Mouse (Mus musculus) layer of hippocampus, adult 9-11 months (tissue): ENCODE data around the gene Gcfc2.

Experiments
- DNase-seq: peaks from one replicate; pipeline ENCODE4 v3.0.0; 2022

The Gcfc2 gene

DNA sequence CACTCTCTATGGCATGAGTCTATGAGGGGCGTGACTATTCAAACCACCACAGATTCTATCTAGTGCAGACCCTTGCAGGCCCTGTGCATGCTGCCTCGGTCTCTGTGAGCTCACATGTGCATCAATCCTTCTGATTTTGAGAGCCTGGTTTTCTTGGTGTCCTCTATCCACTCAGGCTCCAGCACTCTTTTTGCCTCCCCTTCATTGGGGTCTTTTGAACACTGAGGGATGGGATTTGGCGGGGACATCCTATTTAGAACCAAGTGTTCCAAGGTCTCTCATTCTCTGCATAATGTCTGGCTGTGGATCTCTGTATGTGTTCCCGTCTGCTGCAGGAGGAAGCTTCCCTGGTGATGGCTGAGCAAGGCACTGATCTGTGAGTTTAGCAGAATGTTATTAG lies 55.8 kb downstream of the Gcfc2 start:
- DNase-seq: no peak

DNA sequence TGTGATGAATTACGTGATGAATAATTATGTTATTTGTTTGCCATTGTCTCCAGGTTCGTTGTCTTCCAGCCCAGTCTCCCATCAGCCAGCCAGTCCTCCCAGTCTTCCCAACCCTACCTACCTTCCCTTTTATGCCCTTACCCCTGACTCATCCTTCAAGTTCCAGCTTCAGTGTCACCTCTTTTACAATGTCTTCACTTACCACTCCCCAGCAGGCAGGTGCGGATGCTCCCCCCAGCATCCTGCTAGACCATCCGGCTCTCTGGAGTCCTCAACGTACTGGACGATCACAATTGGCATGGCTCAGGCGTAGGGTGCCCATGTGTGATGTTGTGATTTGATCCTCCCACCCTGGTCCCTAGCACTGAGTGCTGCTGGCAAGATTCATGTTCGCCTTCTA lies 62.7 kb downstream of the Gcfc2 start:
- no peak for DNase-seq

DNA sequence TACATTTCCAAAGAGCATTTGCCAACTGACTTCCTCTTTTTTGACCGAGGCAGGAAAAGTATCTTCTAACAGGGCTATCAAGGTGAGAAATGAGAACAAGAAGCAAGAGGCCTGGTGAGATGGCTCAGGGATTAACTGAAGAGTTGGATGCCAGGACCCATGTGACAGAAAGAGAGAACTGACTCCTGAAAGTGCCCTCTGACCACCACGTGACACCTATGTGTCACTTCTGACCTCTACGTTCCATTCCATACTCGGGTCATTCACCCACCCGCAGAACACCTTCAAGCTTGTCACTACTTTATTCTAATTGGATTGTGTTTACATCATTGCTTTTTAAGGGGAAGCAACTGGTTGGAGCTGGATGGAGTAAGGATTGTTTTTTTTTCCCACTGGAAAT lies 63.1 kb downstream of the Gcfc2 start:
- DNase-seq: no peak

DNA sequence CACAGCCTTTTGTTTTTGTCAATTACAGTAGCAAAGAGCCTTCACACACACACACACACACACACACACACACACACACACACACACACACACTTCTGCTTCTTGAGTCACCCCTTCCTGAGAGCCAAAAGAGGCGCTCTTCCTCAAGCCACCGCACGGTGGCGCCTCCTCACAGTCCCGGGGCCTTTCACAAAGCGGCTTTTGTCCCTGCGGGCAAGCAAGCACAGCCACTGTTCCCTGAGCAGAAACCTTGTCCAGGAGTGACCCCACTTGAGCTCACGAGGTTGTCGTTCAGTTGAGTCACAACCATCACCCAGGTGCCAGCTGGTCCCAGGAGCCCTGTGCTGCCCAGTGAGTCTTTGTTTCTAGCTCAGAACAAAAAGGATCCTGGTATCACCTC lies 63.5 kb downstream of the Gcfc2 start:
- DNase-seq: peak; percentile 78

DNA sequence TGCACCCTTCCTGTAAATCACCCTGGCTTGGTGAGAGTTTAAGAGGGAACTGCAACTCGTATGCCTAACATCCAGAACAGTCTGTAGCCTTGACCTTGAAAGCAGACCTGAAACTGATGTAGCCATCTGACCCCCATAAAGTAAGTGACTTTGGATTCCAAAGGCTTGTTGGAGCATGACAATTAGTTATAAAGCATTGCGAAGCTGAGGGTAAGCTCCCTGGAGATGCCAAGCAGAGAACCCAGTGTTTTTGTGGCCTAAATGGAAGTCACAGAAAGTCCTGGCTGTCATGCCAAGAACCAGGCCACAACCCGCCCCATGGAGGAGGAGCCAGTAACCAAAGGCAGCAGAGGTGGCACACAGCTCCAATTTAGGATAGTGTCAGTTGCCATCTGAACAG lies 64.1 kb downstream of the Gcfc2 start:
- peak; percentile 62 for DNase-seq

DNA sequence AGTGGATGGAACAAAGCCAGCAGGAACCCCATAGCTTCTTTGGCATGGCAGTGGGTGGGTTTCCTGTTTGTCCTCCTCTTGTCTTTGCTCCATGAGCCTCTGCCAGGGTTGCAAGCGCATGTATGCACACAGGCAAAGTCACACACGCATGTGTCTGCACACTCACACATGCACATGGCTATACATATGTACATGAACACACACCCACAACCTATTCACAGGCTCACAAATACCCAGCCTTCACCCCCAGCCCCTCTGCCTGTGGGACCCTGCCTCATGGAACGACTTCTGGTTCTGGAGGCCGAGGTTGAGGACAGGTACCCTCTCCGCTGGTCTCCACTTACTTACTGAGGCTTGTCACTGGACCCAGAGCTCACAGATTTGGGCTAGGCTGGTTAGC lies 64.9 kb downstream of the Gcfc2 start:
- no peak for DNase-seq

DNA sequence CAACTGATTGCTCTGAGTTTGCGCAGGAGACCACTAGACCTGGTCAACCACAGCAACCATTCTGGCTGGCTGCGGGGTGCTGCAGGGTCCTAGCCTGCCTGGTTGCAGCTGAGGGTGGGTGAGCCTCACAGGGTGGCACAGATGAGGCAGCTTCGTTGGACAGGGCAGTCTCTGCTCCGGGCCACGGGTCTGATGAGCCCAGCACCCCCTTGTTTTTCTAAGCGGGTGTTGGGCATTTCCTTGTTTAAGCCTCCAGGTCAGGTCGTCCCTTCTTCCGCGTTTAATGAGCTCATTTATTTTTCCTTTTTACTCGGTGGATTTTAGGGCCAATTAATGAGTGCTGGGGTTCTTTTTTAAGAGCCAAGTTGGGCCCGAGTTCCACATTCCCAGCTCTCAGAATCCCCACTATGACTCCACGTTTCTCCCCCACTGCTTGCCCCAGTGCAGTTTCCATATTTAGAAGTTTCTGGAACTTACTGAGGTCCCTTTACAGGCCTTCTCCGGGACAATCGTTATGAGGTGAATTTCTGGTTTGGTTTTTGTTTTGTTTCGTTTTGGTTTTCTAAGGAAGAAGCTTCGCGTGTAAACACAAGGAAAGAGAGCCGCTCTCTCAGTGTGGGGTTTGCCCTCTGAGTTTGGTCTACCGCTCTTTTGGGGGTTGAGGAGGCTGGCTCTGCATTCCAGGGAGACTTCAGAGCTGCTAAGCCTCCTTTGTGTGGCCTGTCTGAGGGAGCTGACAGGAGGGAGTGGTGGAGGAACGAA lies 66.8 kb downstream of the Gcfc2 start:
- peak; percentile 27 for DNase-seq
